14 mouse cellular contexts compared by ENCODE assay signal in genomic region chr9:41575826-41576225, GRCm38 (mm10).
A peak's percentile ranks its signal among the peaks of the same experiment; 100 is the strongest.
DNase-seq lines count a peak whose midpoint lies in the region; ATAC-seq lines count a peak whose summit lies in the region.
"Had no signal": no experiment of that assay in that cellular context is flagged by ENCODE, and none has a peak within 500 bp of the region (broad histone marks: within the 10 kb centered on the region; RNA-seq: fewer than 3 reads in every experiment).

No protein-coding gene starts in this region.

- no peaks in the 10 kb centered on the region for H3K27me3 ChIP-seq in forebrain, embryonic 13.5 days
- no peaks in the 10 kb centered on the region for H3K27me3 ChIP-seq in limb, embryonic 10.5 days (ENCODE audit: low read depth, poor library complexity, severe bottlenecking)
- no peaks in the 10 kb centered on the region for H3K27me3 ChIP-seq in neural tube, embryonic 15.5 days (replicated peaks)
- H3K27me3 ChIP-seq: stomach, embryonic 15.5 days had no signal

- WGBS in forebrain, embryonic 13.5 days, result 12% methylated on average over 5 of the region's 5 CpGs
- WGBS in limb, embryonic 10.5 days, result 28% methylated on average over 5 of the region's 5 CpGs
- WGBS in neural tube, embryonic 15.5 days, result 19% methylated on average over 5 of the region's 5 CpGs

- peak; percentile 22 for DNase-seq in testis, postnatal 14 days (ENCODE audit: low spot score)
- no peak for DNase-seq in testis, postnatal 10 days (ENCODE audit: low spot score)
- DNase-seq in limb, embryonic 10.5 days (ENCODE audit: low spot score), result no peak
- no peak for DNase-seq in left cerebral cortex, postnatal 4 days
- no peak for DNase-seq in adrenal gland, postnatal 25 days
- DNase-seq in layer of hippocampus, postnatal 14 days (ENCODE audit: low spot score in 2 of 2), result no peak
- DNase-seq: cerebellum, postnatal 10 days; heart, adult 2 months; kidney, postnatal 10 days; thymus, postnatal 36 days had no signal

- H3K27ac ChIP-seq in forebrain, embryonic 13.5 days, result peak overlapping the region; percentile 68
- H3K27ac ChIP-seq in limb, embryonic 10.5 days, result 0 out of 2 replicates have a peak overlapping the region, but pooled peaks have one; percentile 36
- peak overlapping the region; percentile 60 for H3K27ac ChIP-seq in neural tube, embryonic 15.5 days (replicated peaks)
- H3K27ac ChIP-seq: heart, adult 2 months; stomach, embryonic 15.5 days had no signal

- H3K4me3 ChIP-seq in forebrain, embryonic 13.5 days, result no peak overlapping the region
- H3K4me3 ChIP-seq in limb, embryonic 10.5 days, result no peak overlapping the region
- no peak overlapping the region for H3K4me3 ChIP-seq in neural tube, embryonic 15.5 days (replicated peaks)
- H3K4me3 ChIP-seq: heart, adult 2 months; stomach, embryonic 15.5 days had no signal

- H3K9ac ChIP-seq in forebrain, embryonic 13.5 days, result 0 out of 2 replicates have a peak overlapping the region, but pooled peaks have one; percentile 30
- H3K9ac ChIP-seq in neural tube, embryonic 15.5 days (replicated peaks), result no peak overlapping the region
- H3K9ac ChIP-seq: stomach, embryonic 15.5 days had no signal

- H3K36me3 ChIP-seq in forebrain, embryonic 13.5 days (ENCODE audit: poor library complexity, severe bottlenecking), result 0 out of 2 replicates have a peak, but pooled peaks cover 3% of the 10 kb centered on the region
- H3K36me3 ChIP-seq in limb, embryonic 10.5 days, result no peaks in the 10 kb centered on the region
- no peaks in the 10 kb centered on the region for H3K36me3 ChIP-seq in neural tube, embryonic 15.5 days
- H3K36me3 ChIP-seq: stomach, embryonic 15.5 days had no signal

- intact Hi-C loops in left cerebral cortex, postnatal 4 days (cut with DNase I), result loop anchor here (5.0 kb wide), 1 partner anchor 99 kb away; no protein-coding TSS in a partner anchor

- no peaks in the 10 kb centered on the region for H3K9me3 ChIP-seq in forebrain, embryonic 13.5 days (replicated peaks)
- H3K9me3 ChIP-seq in limb, embryonic 10.5 days (replicated peaks), result no peaks in the 10 kb centered on the region
- H3K9me3 ChIP-seq in neural tube, embryonic 15.5 days (replicated peaks), result no peaks in the 10 kb centered on the region
- H3K9me3 ChIP-seq: stomach, embryonic 15.5 days had no signal

- H3K4me2 ChIP-seq in forebrain, embryonic 13.5 days, result peak overlapping the region; percentile 30
- no peak overlapping the region for H3K4me2 ChIP-seq in neural tube, embryonic 15.5 days
- H3K4me2 ChIP-seq: stomach, embryonic 15.5 days had no signal

- peaks cover 37% of the 10 kb centered on the region for H3K4me1 ChIP-seq in forebrain, embryonic 13.5 days
- H3K4me1 ChIP-seq in limb, embryonic 10.5 days, result peaks cover 26% of the 10 kb centered on the region
- peaks cover 30% of the 10 kb centered on the region for H3K4me1 ChIP-seq in neural tube, embryonic 15.5 days
- H3K4me1 ChIP-seq: stomach, embryonic 15.5 days had no signal

- ATAC-seq in forebrain, embryonic 13.5 days, result no peak
- ATAC-seq in neural tube, embryonic 15.5 days (ENCODE audit: low FRiP score), result no peak
- ATAC-seq: intestine, embryonic 16.5 days had no signal
